Mouse (Mus musculus): Measurements from ENCODE around the gene Ddost.
"Not testable (repeated sequence)": the region's sequence is repeated elsewhere in the genome, so short reads cannot be mapped to it uniquely, and the experiment has no call there.

The Ddost gene

GRCm38 (mm10) chr4:138310311-138310910 lies 5.9 kb downstream of the Ddost start:
- no peak for DNase-seq (ENCODE audit: low read depth, low spot score)

GRCm38 (mm10) chr4:138311595-138311994 lies 7.1 kb downstream of the Ddost start:
- peak; percentile 53 for DNase-seq (ENCODE audit: low read depth, low spot score)

- no peak for DNase-seq (ENCODE audit: low read depth, low spot score)
Measured at GRCm38 (mm10) chr4:138312105-138312504, 7.6 kb downstream of the Ddost start.

GRCm38 (mm10) chr4:138313021-138313420 lies 8.5 kb downstream of the Ddost start:
- DNase-seq (ENCODE audit: low read depth, low spot score) = no peak

- no peak for DNase-seq (ENCODE audit: low read depth, low spot score)
Measured at GRCm38 (mm10) chr4:138313795-138314194, 9.3 kb downstream of the Ddost start.

- DNase-seq (ENCODE audit: low read depth, low spot score) = no peak
Measured at GRCm38 (mm10) chr4:138315781-138316180, 11.3 kb downstream of the Ddost start.

- DNase-seq (ENCODE audit: low read depth, low spot score) = no peak
Measured at GRCm38 (mm10) chr4:138316369-138316768, 11.8 kb downstream of the Ddost start.

- peak; percentile 49 for DNase-seq (ENCODE audit: low read depth, low spot score)
Measured at GRCm38 (mm10) chr4:138318509-138319266, 14.2 kb downstream of the Ddost start.

- peak; percentile 81 for DNase-seq (ENCODE audit: low read depth, low spot score)
Measured at GRCm38 (mm10) chr4:138319508-138319907, 15.0 kb downstream of the Ddost start.

GRCm38 (mm10) chr4:138320711-138321110 lies 16.2 kb downstream of the Ddost start:
- no peak for DNase-seq (ENCODE audit: low read depth, low spot score)

GRCm38 (mm10) chr4:138321488-138321887 lies 17.0 kb downstream of the Ddost start:
- DNase-seq (ENCODE audit: low read depth, low spot score) = no peak

GRCm38 (mm10) chr4:138322692-138323091 lies 18.2 kb downstream of the Ddost start:
- DNase-seq (ENCODE audit: low read depth, low spot score) = no peak

- DNase-seq (ENCODE audit: low read depth, low spot score) = no peak
Measured at GRCm38 (mm10) chr4:138323753-138324152, 19.2 kb downstream of the Ddost start.

- DNase-seq (ENCODE audit: low read depth, low spot score) = no peak
Measured at GRCm38 (mm10) chr4:138324451-138324850, 19.9 kb downstream of the Ddost start.

GRCm38 (mm10) chr4:138325466-138326076 lies 21.0 kb downstream of the Ddost start:
- peak; percentile 78 for DNase-seq (ENCODE audit: low read depth, low spot score)

GRCm38 (mm10) chr4:138326077-138326695 lies 21.7 kb downstream of the Ddost start, which contains the start of gene Pink1:
Gene Pink1 (minus strand): TSS chr4:138326307.
- peak; percentile 77 for DNase-seq (ENCODE audit: low read depth, low spot score)

- DNase-seq (ENCODE audit: low read depth, low spot score) = not testable (repeated sequence)
Measured at GRCm38 (mm10) chr4:138327155-138327554, 22.6 kb downstream of the Ddost start.

GRCm38 (mm10) chr4:138327891-138328470 lies 23.5 kb downstream of the Ddost start:
- DNase-seq (ENCODE audit: low read depth, low spot score) = no peak

GRCm38 (mm10) chr4:138330264-138330671 lies 25.7 kb downstream of the Ddost start:
- peak; percentile 86 for DNase-seq (ENCODE audit: low read depth, low spot score)

GRCm38 (mm10) chr4:138331647-138332046 lies 27.1 kb downstream of the Ddost start:
- DNase-seq (ENCODE audit: low read depth, low spot score) = no peak

- no peak for DNase-seq (ENCODE audit: low read depth, low spot score)
Measured at GRCm38 (mm10) chr4:138333135-138333534, 28.6 kb downstream of the Ddost start.

- no peak for DNase-seq (ENCODE audit: low read depth, low spot score)
Measured at GRCm38 (mm10) chr4:138335036-138335435, 30.5 kb downstream of the Ddost start.
